Mouse (Mus musculus) CH12F3 (cell line): ENCODE data around the gene Strn4.

Experiments
- in situ Hi-C: fragments of 300-500 bp; cut with MboI; formaldehyde crosslinking; loops from 2 replicates; pipeline ENCODE4 v1.14.3; 2020; ENCODE audit warnings: low sequenced_read_pairs

Gene Strn4

GRCm38 (mm10) chr7:16810399-16810919 lies 5.2 kb upstream of the Strn4 start:
- in situ Hi-C loops, result no loop called here

GRCm38 (mm10) chr7:16810920-16811648 lies 4.6 kb upstream of the Strn4 start:
- in situ Hi-C loops, result no loop called here

- in situ Hi-C loops, result no loop called here
These were observed 4.0 kb upstream of the Strn4 start for GRCm38 (mm10) chr7:16811649-16812070.

GRCm38 (mm10) chr7:16812505-16812904 lies 3.2 kb upstream of the Strn4 start:
- in situ Hi-C loops, result no loop called here

- in situ Hi-C loops, result no loop called here
These were observed 387 bp downstream of the Strn4 start for GRCm38 (mm10) chr7:16816078-16816474.

GRCm38 (mm10) chr7:16816475-16817122 lies 910 bp downstream of the Strn4 start, which contains the start of gene Fkrp:
Fkrp (minus strand) TSS chr7:16816732.
- in situ Hi-C loops, result no loop called here

- in situ Hi-C loops, result no loop called here
These were observed 2.0 kb downstream of the Strn4 start for GRCm38 (mm10) chr7:16817693-16818092.

GRCm38 (mm10) chr7:16819794-16820193 lies 4.1 kb downstream of the Strn4 start:
- in situ Hi-C loops, result no loop called here

GRCm38 (mm10) chr7:16820271-16820763 lies 4.6 kb downstream of the Strn4 start:
- in situ Hi-C loops, result no loop called here

- in situ Hi-C loops, result no loop called here
These were observed 5.4 kb downstream of the Strn4 start for GRCm38 (mm10) chr7:16821091-16821490.

- in situ Hi-C loops, result no loop called here
These were observed 6.0 kb downstream of the Strn4 start for GRCm38 (mm10) chr7:16821669-16822101.

GRCm38 (mm10) chr7:16823734-16824133 lies 8.0 kb downstream of the Strn4 start:
- in situ Hi-C loops, result no loop called here

GRCm38 (mm10) chr7:16825785-16826184 lies 10.1 kb downstream of the Strn4 start:
- in situ Hi-C loops, result no loop called here

GRCm38 (mm10) chr7:16826571-16826970 lies 10.9 kb downstream of the Strn4 start:
- in situ Hi-C loops, result no loop called here

GRCm38 (mm10) chr7:16827274-16827673 lies 11.6 kb downstream of the Strn4 start:
- in situ Hi-C loops, result no loop called here

GRCm38 (mm10) chr7:16830449-16830848 lies 14.8 kb downstream of the Strn4 start:
- in situ Hi-C loops, result no loop called here

GRCm38 (mm10) chr7:16837916-16838803 lies 22.5 kb downstream of the Strn4 start:
- in situ Hi-C loops, result no loop called here

GRCm38 (mm10) chr7:16838804-16839426 lies 23.2 kb downstream of the Strn4 start:
- in situ Hi-C loops, result no loop called here

- in situ Hi-C loops, result no loop called here
These were observed 23.9 kb downstream of the Strn4 start for GRCm38 (mm10) chr7:16839427-16840108.

GRCm38 (mm10) chr7:16840109-16840491 lies 24.4 kb downstream of the Strn4 start:
- in situ Hi-C loops, result no loop called here
